ENCODE assay signal across 13 mouse cellular contexts in genomic region chr2:133517867-133518266, GRCm38 (mm10).
"Had no signal": no experiment of that assay in that cellular context is flagged by ENCODE, and none has a peak within 500 bp of the region (broad histone marks: within the 10 kb centered on the region; RNA-seq: fewer than 3 reads in every experiment).

No protein-coding gene starts in this region.

- H3K4me1 ChIP-seq: hindbrain, embryonic 15.5 days; lung, embryonic 15.5 days; midbrain, embryonic 10.5 days; neural tube, embryonic 15.5 days had no signal

- H3K27me3 ChIP-seq: hindbrain, embryonic 15.5 days; limb, embryonic 12.5 days; lung, embryonic 15.5 days; neural tube, embryonic 15.5 days had no signal

- H3K4me2 ChIP-seq: hindbrain, embryonic 15.5 days; limb, embryonic 12.5 days; lung, embryonic 15.5 days; neural tube, embryonic 15.5 days had no signal

- H3K36me3 ChIP-seq: hindbrain, embryonic 15.5 days; limb, embryonic 12.5 days; lung, embryonic 15.5 days; midbrain, embryonic 10.5 days; neural tube, embryonic 15.5 days had no signal

- H3K4me3 ChIP-seq: hindbrain, embryonic 15.5 days; limb, embryonic 12.5 days; lung, embryonic 15.5 days; midbrain, embryonic 10.5 days; myocyte; neural tube, embryonic 15.5 days had no signal

- H3K27ac ChIP-seq: hindbrain, embryonic 15.5 days; limb, embryonic 12.5 days; lung, embryonic 15.5 days; midbrain, embryonic 10.5 days; neural tube, embryonic 15.5 days had no signal

- DNase-seq: kidney, adult 8-10 months; kidney, postnatal 25 days; liver; midbrain, embryonic 14.5 days; right cerebral cortex, adult 18-20 months; right cerebral cortex, postnatal 25 days; thymus, postnatal 4 days had no signal

- H3K9me3 ChIP-seq: hindbrain, embryonic 15.5 days; limb, embryonic 12.5 days; lung, embryonic 15.5 days; midbrain, embryonic 10.5 days; neural tube, embryonic 15.5 days had no signal

- H3K9ac ChIP-seq: hindbrain, embryonic 15.5 days; limb, embryonic 12.5 days; lung, embryonic 15.5 days; neural tube, embryonic 15.5 days had no signal
